Mouse (Mus musculus) neural tube, embryonic 10.5 days (tissue): Measurements from ENCODE around the gene Tigd4.
"Not testable (repeated sequence)": the region's sequence is repeated elsewhere in the genome, so short reads cannot be mapped to it uniquely, and the experiment has no call there.

Source experiments
- DNase-seq: peaks from one replicate; pipeline ENCODE4 v3.0.0-alpha.2; 2017; ENCODE audit warnings: low spot score; ENCODE audit errors: extremely low spot score

Gene Tigd4

GRCm38 (mm10) chr3:84593274-84593673 lies at the start of gene Tigd4:
TSS of gene Tigd4 (plus strand) at chr3:84593574.
- DNase-seq, result no peak

GRCm38 (mm10) chr3:84547177-84547576 lies 46.2 kb upstream of the Tigd4 start:
- DNase-seq, result no peak

GRCm38 (mm10) chr3:84555780-84556179 lies 37.6 kb upstream of the Tigd4 start:
- no peak for DNase-seq

GRCm38 (mm10) chr3:84558301-84558700 lies 35.1 kb upstream of the Tigd4 start:
- DNase-seq, result no peak

- DNase-seq, result not testable (repeated sequence)
Observed at GRCm38 (mm10) chr3:84562911-84563310, 30.5 kb upstream of the Tigd4 start.

GRCm38 (mm10) chr3:84563415-84563814 lies 30.0 kb upstream of the Tigd4 start:
- DNase-seq, result no peak

- DNase-seq, result no peak
Observed at GRCm38 (mm10) chr3:84568540-84568939, 24.8 kb upstream of the Tigd4 start.

GRCm38 (mm10) chr3:84569587-84569986 lies 23.8 kb upstream of the Tigd4 start:
- no peak for DNase-seq

- no peak for DNase-seq
Observed at GRCm38 (mm10) chr3:84570501-84570900, 22.9 kb upstream of the Tigd4 start.

GRCm38 (mm10) chr3:84580716-84581115 lies 12.7 kb upstream of the Tigd4 start:
- no peak for DNase-seq

- no peak for DNase-seq
Observed at GRCm38 (mm10) chr3:84581696-84582022, 11.7 kb upstream of the Tigd4 start.

GRCm38 (mm10) chr3:84582023-84582912 lies 11.1 kb upstream of the Tigd4 start, which contains the start of gene Arfip1:
TSS of gene Arfip1 (minus strand) at chr3:84582625.
- peak; percentile 100 for DNase-seq

GRCm38 (mm10) chr3:84582913-84583276 lies 10.5 kb upstream of the Tigd4 start:
- no peak for DNase-seq

- DNase-seq, result no peak
Observed at GRCm38 (mm10) chr3:84586736-84587135, 6.6 kb upstream of the Tigd4 start.

- peak; percentile 40 for DNase-seq
Observed at GRCm38 (mm10) chr3:84594894-84595676, 1.7 kb downstream of the Tigd4 start.

GRCm38 (mm10) chr3:84595677-84596234 lies 2.4 kb downstream of the Tigd4 start:
- no peak for DNase-seq

GRCm38 (mm10) chr3:84597996-84598734 lies 4.8 kb downstream of the Tigd4 start:
- DNase-seq, result no peak

GRCm38 (mm10) chr3:84598756-84599155 lies 5.4 kb downstream of the Tigd4 start:
- DNase-seq, result no peak

- DNase-seq, result no peak
Observed at GRCm38 (mm10) chr3:84601870-84602495, 8.6 kb downstream of the Tigd4 start.

GRCm38 (mm10) chr3:84602759-84603158 lies 9.4 kb downstream of the Tigd4 start:
- DNase-seq, result no peak

GRCm38 (mm10) chr3:84603212-84603611 lies 9.8 kb downstream of the Tigd4 start:
- no peak for DNase-seq
